Mouse (Mus musculus) thymus, postnatal 4 days (tissue): ENCODE results near the gene Zfp219.

Source experiments
- DNase-seq: peaks from one replicate; pipeline ENCODE4 v3.0.0; 2021

The Zfp219 gene

GRCm38 (mm10) chr14:52017662-52018061, 2.9 kb downstream of the Zfp219 start:
- DNase-seq, result peak; percentile 14

- peak; percentile 13 for DNase-seq
Observed at GRCm38 (mm10) chr14:52016625-52017405, 3.7 kb downstream of the Zfp219 start.

- peak; percentile 8 for DNase-seq
Observed at GRCm38 (mm10) chr14:52015445-52016100, 5.0 kb downstream of the Zfp219 start, which contains the start of gene Tmem253. TSS of gene Tmem253 (plus strand) at chr14:52015658.

- DNase-seq, result peak; percentile 78
Observed at GRCm38 (mm10) chr14:52014761-52015311, 5.7 kb downstream of the Zfp219 start.

GRCm38 (mm10) chr14:52014271-52014760, 6.2 kb downstream of the Zfp219 start:
- DNase-seq, result peak; percentile 58

GRCm38 (mm10) chr14:52013771-52014219, 6.7 kb downstream of the Zfp219 start:
- peak; percentile 91 for DNase-seq

GRCm38 (mm10) chr14:52013021-52013610, 7.4 kb downstream of the Zfp219 start:
- DNase-seq, result peak; percentile 9

- DNase-seq, result peak; percentile 8
Observed at GRCm38 (mm10) chr14:52012553-52012952, 8.0 kb downstream of the Zfp219 start.

- DNase-seq, result no peak
Observed at GRCm38 (mm10) chr14:52012085-52012484, 8.4 kb downstream of the Zfp219 start.

- no peak for DNase-seq
Observed at GRCm38 (mm10) chr14:52011683-52012082, 8.8 kb downstream of the Zfp219 start.

- peak; percentile 48 for DNase-seq
Observed at GRCm38 (mm10) chr14:52010446-52011111, 10.0 kb downstream of the Zfp219 start.

- DNase-seq, result peak; percentile 11
Observed at GRCm38 (mm10) chr14:52009841-52010240, 10.7 kb downstream of the Zfp219 start.

GRCm38 (mm10) chr14:52009361-52009760, 11.2 kb downstream of the Zfp219 start:
- DNase-seq, result peak; percentile 58

- peak; percentile 98 for DNase-seq
Observed at GRCm38 (mm10) chr14:52008321-52009203, 12.0 kb downstream of the Zfp219 start.

- peak; percentile 35 for DNase-seq
Observed at GRCm38 (mm10) chr14:52006771-52007170, 13.8 kb downstream of the Zfp219 start.

- DNase-seq, result peak; percentile 68
Observed at GRCm38 (mm10) chr14:52006241-52006640, 14.3 kb downstream of the Zfp219 start.

- peak; percentile 10 for DNase-seq
Observed at GRCm38 (mm10) chr14:52005616-52006015, 14.9 kb downstream of the Zfp219 start.

GRCm38 (mm10) chr14:52005141-52005540, 15.4 kb downstream of the Zfp219 start:
- DNase-seq, result peak; percentile 15

GRCm38 (mm10) chr14:52003981-52004495, 16.5 kb downstream of the Zfp219 start:
- peak; percentile 41 for DNase-seq

GRCm38 (mm10) chr14:51997483-51997882, 23.1 kb downstream of the Zfp219 start:
- peak; percentile 10 for DNase-seq

- peak; percentile 19 for DNase-seq
Observed at GRCm38 (mm10) chr14:51996866-51997265, 23.7 kb downstream of the Zfp219 start.
